Mouse (Mus musculus) neural tube, embryonic 11.5 days (tissue): ENCODE data around the gene Chtop. TPM values are rescaled to one million over a fixed set of nuclear protein-coding genes. Genes with fewer than 3 reads are reported as not detected.

Experiments
- ATAC-seq: fragments of 200-750 bp; cut with Nextera tagmentation; 2 replicates; pipeline ENCODE4 v1.8.0; 2017; ENCODE audit warnings: moderate number of reproducible peaks, mild to moderate bottlenecking, moderate TSS enrichment, moderate library complexity; ENCODE audit not compliant: insufficient read depth, low FRiP score, low TSS enrichment
- DNase-seq: peaks from one replicate; pipeline ENCODE4 v3.0.0-alpha.2; 2015; ENCODE audit warnings: low spot score
- H3K27ac ChIP-seq: fragments of 300-500 bp; sonication (generic); 2 replicates; pipeline ENCODE4 v1.5.1; 2014; ENCODE audit warnings: low read depth, mild to moderate bottlenecking, low read length
- H3K27me3 ChIP-seq: fragments of 300-500 bp; sonication (generic); 2 replicates; pipeline ENCODE4 v1.6.1; 2014; ENCODE audit warnings: mild to moderate bottlenecking, low read length, mixed read lengths; ENCODE audit not compliant: control insufficient read depth, insufficient read depth
- H3K36me3 ChIP-seq: fragments of 300-500 bp; sonication (generic); 2 replicates; pipeline ENCODE4 v1.6.1; 2014; ENCODE audit warnings: mild to moderate bottlenecking, low read length, moderate library complexity, mixed read lengths; ENCODE audit not compliant: control insufficient read depth, insufficient read depth
- H3K4me1 ChIP-seq: fragments of 300-500 bp; sonication (generic); 2 replicates; pipeline ENCODE4 v1.6.1; 2014; ENCODE audit warnings: low read length, mixed read lengths; ENCODE audit not compliant: control insufficient read depth, insufficient read depth
- H3K4me2 ChIP-seq: fragments of 300-500 bp; sonication (generic); 2 replicates; pipeline ENCODE4 v1.6.1; 2014; ENCODE audit warnings: low read depth, mild to moderate bottlenecking, moderate library complexity
- H3K4me3 ChIP-seq: fragments of 300-500 bp; sonication (generic); 2 replicates; pipeline ENCODE4 v1.5.1; 2014; ENCODE audit warnings: low read depth, low read length
- H3K9ac ChIP-seq: fragments of 300-500 bp; sonication (generic); 2 replicates; pipeline ENCODE4 v1.6.1; 2014; ENCODE audit warnings: mild to moderate bottlenecking, low read length
- H3K9me3 ChIP-seq: fragments of 300-500 bp; sonication (generic); 2 replicates; pipeline ENCODE4 v1.6.1; 2016; ENCODE audit warnings: low read length; ENCODE audit not compliant: control insufficient read depth
- WGBS: fragments of 180-500 bp; shearing (Covaris S2); extraction: QIAGEN DNeasy Blood & Tissue Kit; methylation state at CpG from one replicate; pipeline ENCODE4 v1.1.7; 2014; 5-methylcytosine and 5-hydroxymethylcytosine counted together
- polyA plus RNA-seq: library from polyadenylated mRNA; unstranded; fragments of >200 nt; fragmentation: Nextera tagmentation; extraction: Ambion mirVana; gene quantifications from 2 replicates; pipeline ENCODE4 v1.2.1, GENCODE M21; 2014

Gene Chtop
- polyA plus RNA-seq, 1 experiment from 2014 or later = 133 TPM

DNA sequence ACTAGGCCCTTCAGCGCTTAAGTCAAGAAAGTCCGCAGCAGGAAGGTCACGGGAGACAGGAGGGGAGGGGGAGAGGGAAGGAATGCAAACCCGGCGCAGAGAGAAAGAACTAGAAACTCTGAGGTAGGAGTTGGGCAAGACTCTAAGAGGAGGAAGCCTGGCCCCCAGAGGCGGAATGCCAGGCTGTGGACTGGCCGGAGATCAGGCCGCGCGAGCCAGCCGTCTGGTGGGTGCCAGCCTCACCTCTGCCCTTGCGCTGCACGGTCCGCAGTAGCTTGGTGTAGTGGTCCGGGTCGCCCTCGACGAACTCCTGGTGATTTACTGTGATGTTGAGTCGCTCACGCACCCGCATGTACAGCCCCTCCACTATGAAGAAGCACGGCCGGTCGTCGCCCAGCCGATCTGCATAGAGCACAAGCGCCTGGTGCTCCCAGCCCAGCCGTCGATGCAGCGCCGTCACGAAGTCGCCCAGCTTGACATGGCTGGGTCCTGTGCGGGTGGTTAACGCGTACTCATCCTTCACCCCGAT, 44.7 kb downstream of the Chtop start:
- Histone ChIP-seq H3K9ac (peak overlapping the region; percentile 41; the same call in 1 of the 2 replicates), H3K4me1 (0 out of 2 replicates have a peak, but pooled peaks cover 3% of the 10 kb centered on the region), H3K9me3 (no peaks in the 10 kb centered on the region), H3K27me3 (peaks cover 35% of the 10 kb centered on the region), H3K36me3 (no peaks in the 10 kb centered on the region), H3K27ac (no peak overlapping the region), H3K4me3 (peak overlapping the region; percentile 47), H3K4me2 (peak overlapping the region; percentile 53)
- ATAC-seq (no peak), DNase-seq (no peak)
- 11% methylated on average over 37 of the region's 37 CpGs for WGBS

DNA sequence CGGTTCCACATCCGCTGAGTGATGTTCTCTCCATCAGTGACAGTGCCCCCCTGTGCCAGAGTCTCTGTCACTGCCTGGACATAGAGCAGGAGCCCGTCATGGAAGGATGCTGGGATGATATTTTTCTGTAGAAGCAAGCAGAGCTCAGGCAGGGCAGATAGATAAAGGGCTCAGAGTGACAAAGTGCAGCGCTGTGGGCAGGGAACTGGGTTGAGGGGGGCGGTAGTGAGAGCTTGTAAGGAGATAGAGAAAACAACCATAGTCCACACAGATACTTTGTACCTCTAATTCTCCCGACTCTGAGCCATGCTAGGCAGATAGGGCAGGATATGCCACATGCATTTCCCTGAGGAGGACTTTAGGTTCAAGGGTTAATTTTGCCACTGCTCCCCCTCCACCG, 46.7 kb downstream of the Chtop start:
- Histone ChIP-seq H3K27me3 (peaks cover 35% of the 10 kb centered on the region), H3K4me1 (0 out of 2 replicates have a peak, but pooled peaks cover 3% of the 10 kb centered on the region), H3K9ac (no peak overlapping the region), H3K4me2 (no peak overlapping the region), H3K4me3 (no peak overlapping the region), H3K27ac (no peak overlapping the region), H3K9me3 (no peaks in the 10 kb centered on the region), H3K36me3 (no peaks in the 10 kb centered on the region)
- WGBS = 31% methylated on average over 7 of the region's 7 CpGs
- DNase-seq = no peak
- no peak for ATAC-seq

- Histone ChIP-seq H3K4me2 (no peak overlapping the region), H3K36me3 (no peaks in the 10 kb centered on the region), H3K9me3 (no peaks in the 10 kb centered on the region), H3K4me1 (0 out of 2 replicates have a peak, but pooled peaks cover 3% of the 10 kb centered on the region), H3K4me3 (no peak overlapping the region), H3K27ac (no peak overlapping the region), H3K9ac (no peak overlapping the region), H3K27me3 (peaks cover 35% of the 10 kb centered on the region)
- 88% methylated on average over 3 of the region's 3 CpGs for WGBS
- DNase-seq = no peak
- ATAC-seq = no peak
These were observed 47.4 kb downstream of the Chtop start for GRCm38 (mm10) chr3:90461935-90462334.

DNA sequence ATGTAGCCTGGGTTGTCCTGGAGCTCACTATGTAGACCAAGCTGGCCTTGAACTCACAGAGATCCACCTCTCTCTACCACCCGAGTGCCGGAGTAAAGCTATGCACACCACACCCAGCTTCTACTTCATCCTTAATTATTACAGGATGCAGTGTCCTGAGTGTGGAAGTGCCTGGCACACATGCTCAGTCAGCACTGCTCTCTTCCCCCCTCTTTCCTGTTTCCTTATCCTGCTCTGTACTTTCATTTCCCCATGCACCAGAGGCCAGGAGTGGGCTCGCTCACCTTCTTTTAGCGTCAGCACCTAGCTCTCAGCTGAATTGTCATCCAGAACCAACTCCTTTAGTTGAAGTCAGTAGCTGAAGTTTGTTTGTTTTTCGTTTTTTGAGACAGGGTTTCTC, 49.0 kb downstream of the Chtop start:
- no peaks in the 10 kb centered on the region for H3K36me3 ChIP-seq
- no peak overlapping the region for H3K4me2 ChIP-seq
- no peak overlapping the region for H3K4me3 ChIP-seq
- H3K9ac ChIP-seq = no peak overlapping the region; the same call in 1 of the 2 replicates
- peaks cover 26% of the 10 kb centered on the region for H3K27me3 ChIP-seq
- no peak overlapping the region for H3K27ac ChIP-seq
- H3K9me3 ChIP-seq = no peaks in the 10 kb centered on the region
- no peaks in the 10 kb centered on the region for H3K4me1 ChIP-seq
- no peak for ATAC-seq
- WGBS = 80% methylated on average over 5 of the region's 5 CpGs
- no peak for DNase-seq

DNA sequence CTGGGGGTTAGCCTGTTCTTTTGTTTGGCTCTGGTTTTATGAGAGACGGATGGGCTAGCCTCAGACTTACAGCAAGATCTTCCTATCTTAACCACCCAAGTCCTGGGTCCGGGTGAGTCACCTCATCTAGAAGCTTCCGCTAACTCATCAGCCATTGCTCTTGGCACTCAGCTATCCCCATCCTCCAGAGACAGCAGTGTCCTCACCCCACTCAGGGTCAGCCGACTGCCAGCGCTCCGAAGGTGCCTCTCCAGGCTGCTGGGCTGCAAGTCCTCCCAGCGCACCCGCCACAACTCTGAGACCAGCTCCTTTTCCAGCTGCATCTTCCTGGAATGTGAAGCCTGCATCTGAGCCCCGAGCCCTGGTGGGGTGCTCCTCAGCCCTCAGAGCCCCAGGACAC, 49.6 kb downstream of the Chtop start:
- peaks cover 20% of the 10 kb centered on the region for H3K27me3 ChIP-seq
- WGBS = 84% methylated on average over 9 of the region's 9 CpGs
- DNase-seq (no peak), ATAC-seq (no peak)
- no peak overlapping the region for H3K27ac ChIP-seq
- no peaks in the 10 kb centered on the region for H3K9me3 ChIP-seq
- no peaks in the 10 kb centered on the region for H3K4me1 ChIP-seq
- no peak overlapping the region for H3K4me3 ChIP-seq
- no peak overlapping the region for H3K4me2 ChIP-seq
- no peak overlapping the region for H3K9ac ChIP-seq
- no peaks in the 10 kb centered on the region for H3K36me3 ChIP-seq

- no peak for ATAC-seq
- Histone ChIP-seq H3K4me1 (no peaks in the 10 kb centered on the region), H3K27ac (no peak overlapping the region), H3K4me2 (no peak overlapping the region), H3K27me3 (no peaks in the 10 kb centered on the region), H3K9me3 (no peaks in the 10 kb centered on the region), H3K9ac (no peak overlapping the region), H3K4me3 (no peak overlapping the region), H3K36me3 (no peaks in the 10 kb centered on the region)
- WGBS = 83% methylated on average over 14 of the region's 14 CpGs
- DNase-seq = no peak
These were observed 54.4 kb downstream of the Chtop start for GRCm38 (mm10) chr3:90454931-90455330.

DNA sequence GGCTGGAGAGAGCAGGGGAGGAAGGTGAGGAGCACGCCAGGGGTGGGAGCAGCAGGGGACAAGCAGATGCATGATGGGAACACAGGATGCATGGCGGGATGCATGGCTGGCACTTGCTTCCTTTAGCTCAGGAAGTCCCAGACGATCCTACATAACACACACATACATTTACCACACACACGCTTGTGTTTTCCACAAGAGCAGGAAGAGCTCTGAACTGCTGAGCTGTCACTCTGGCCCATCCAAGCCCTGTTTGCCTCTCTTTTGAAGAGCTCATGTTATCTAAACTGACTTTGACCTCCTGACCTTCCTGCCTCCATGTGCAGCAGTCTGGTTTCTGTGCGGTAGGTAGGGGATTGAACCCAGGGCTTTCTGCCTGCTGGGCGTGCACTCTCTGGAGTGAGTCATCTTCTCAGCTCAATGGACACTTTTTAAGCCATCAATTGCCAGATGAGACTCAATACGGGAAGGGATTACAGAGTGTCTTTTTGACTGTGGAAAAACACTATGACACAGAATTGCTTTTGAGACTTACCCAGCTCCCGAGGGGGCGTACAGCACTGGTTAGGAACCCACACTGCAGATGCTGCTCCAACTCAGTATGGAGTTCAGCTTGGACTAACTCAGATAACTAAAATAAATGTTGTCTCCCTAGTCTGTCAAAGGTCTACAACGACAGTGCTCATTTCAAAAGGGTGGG, 57.8 kb downstream of the Chtop start:
- Histone ChIP-seq H3K9me3 (no peaks in the 10 kb centered on the region), H3K36me3 (no peaks in the 10 kb centered on the region), H3K27me3 (no peaks in the 10 kb centered on the region), H3K4me3 (no peak overlapping the region), H3K4me1 (peaks cover 8% of the 10 kb centered on the region), H3K9ac (no peak overlapping the region), H3K4me2 (no peak overlapping the region), H3K27ac (no peak overlapping the region)
- DNase-seq (no peak), ATAC-seq (no peak)
- 56% methylated on average over 10 of the region's 10 CpGs for WGBS

DNA sequence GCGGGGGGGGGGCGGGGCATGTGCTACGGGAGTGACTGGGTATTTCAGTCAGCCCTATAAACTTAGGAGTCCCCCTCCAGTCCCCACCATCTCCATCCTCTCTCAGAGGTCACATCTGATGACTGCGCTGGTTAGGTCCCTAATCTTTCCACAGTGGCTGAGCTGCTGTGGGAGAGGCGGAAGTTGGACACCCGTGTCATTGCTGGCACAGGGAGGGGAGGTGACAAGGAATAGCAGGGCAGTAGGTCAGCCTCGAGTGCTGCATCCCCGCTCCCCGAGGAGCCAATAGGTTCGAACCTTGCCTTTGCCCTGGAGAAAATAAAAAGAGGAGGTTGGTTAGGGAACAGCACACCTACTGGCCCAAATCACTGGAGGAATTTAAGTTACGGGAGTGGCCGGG, 58.4 kb downstream of the Chtop start:
- Histone ChIP-seq H3K4me2 (no peak overlapping the region), H3K27me3 (no peaks in the 10 kb centered on the region), H3K9me3 (no peaks in the 10 kb centered on the region), H3K9ac (no peak overlapping the region), H3K4me1 (peaks cover 11% of the 10 kb centered on the region), H3K4me3 (no peak overlapping the region), H3K27ac (0 out of 2 replicates have a peak overlapping the region, but pooled peaks have one; percentile 14), H3K36me3 (no peaks in the 10 kb centered on the region)
- ATAC-seq = no peak
- 33% methylated on average over 10 of the region's 12 CpGs for WGBS
- DNase-seq = no peak
